Mouse (Mus musculus): ENCODE measurements at regions not wholly inside any gene's neighbourhood (a gene's known extent, or its start where the extent isn't known, plus 50 kb on each side); places are given as distances from the start of the nearest gene placed in this dataset.

- Histone ChIP-seq H3K9me3 (replicated peaks) (peaks cover 16% of the 10 kb centered on the region), H3K4me3 (ENCODE audit: low read depth, low read length) (no peak overlapping the region), H3K4me1 (ENCODE audit: insufficient read depth, low read depth, low read length) (no peaks in the 10 kb centered on the region), H3K27me3 (ENCODE audit: insufficient read depth, low read length) (no peaks in the 10 kb centered on the region), H3K36me3 (replicated peaks) (no peaks in the 10 kb centered on the region)
- TF ChIP-seq POLR2AphosphoS5 (IDR thresholded peaks at IDR 0.05; ENCODE audit: insufficient replicate concordance, low read depth, low read length) (no peak), CTCF (IDR thresholded peaks at IDR 0.05; ENCODE audit: low read depth, low read length) (no peak), GATA2 (IDR thresholded peaks at IDR 0.05; ENCODE audit: borderline replicate concordance, low read depth, low read length) (no peak), TAL1 (conservative IDR thresholded peaks at IDR 0.05; ENCODE audit: low read depth, low read length) (no peak), GATA1 (IDR thresholded peaks at IDR 0.05; ENCODE audit: borderline replicate concordance, low read length) (no peak)
- no peak for ATAC-seq (ENCODE audit: extremely low read depth, insufficient number of reproducible peaks, low FRiP score, poor library complexity, severe bottlenecking)
- DNase-seq (ENCODE audit: low spot score) = no peak
Measured at GRCm38 (mm10) chr4:31723501-31723900, 240.4 kb upstream of the Map3k7 start.

- H3K4me1 ChIP-seq (ENCODE audit: insufficient read depth, low read depth, low read length) = no peaks in the 10 kb centered on the region
- no peak overlapping the region for H3K4me3 ChIP-seq (ENCODE audit: low read depth, low read length)
- ATAC-seq (ENCODE audit: extremely low read depth, insufficient number of reproducible peaks, low FRiP score, poor library complexity, severe bottlenecking) = no peak
- no peaks in the 10 kb centered on the region for H3K36me3 ChIP-seq (replicated peaks)
- DNase-seq (ENCODE audit: low spot score) = no peak
- TF ChIP-seq GATA2 (IDR thresholded peaks at IDR 0.05; ENCODE audit: borderline replicate concordance, low read depth, low read length) (no peak), POLR2AphosphoS5 (IDR thresholded peaks at IDR 0.05; ENCODE audit: insufficient replicate concordance, low read depth, low read length) (no peak), GATA1 (IDR thresholded peaks at IDR 0.05; ENCODE audit: borderline replicate concordance, low read length) (no peak), TAL1 (conservative IDR thresholded peaks at IDR 0.05; ENCODE audit: low read depth, low read length) (no peak)
- peaks cover 16% of the 10 kb centered on the region for H3K9me3 ChIP-seq (replicated peaks)
- H3K27me3 ChIP-seq (ENCODE audit: insufficient read depth, low read length) = no peaks in the 10 kb centered on the region
Measured at GRCm38 (mm10) chr4:31724400-31724799, 239.5 kb upstream of the Map3k7 start.

DNA sequence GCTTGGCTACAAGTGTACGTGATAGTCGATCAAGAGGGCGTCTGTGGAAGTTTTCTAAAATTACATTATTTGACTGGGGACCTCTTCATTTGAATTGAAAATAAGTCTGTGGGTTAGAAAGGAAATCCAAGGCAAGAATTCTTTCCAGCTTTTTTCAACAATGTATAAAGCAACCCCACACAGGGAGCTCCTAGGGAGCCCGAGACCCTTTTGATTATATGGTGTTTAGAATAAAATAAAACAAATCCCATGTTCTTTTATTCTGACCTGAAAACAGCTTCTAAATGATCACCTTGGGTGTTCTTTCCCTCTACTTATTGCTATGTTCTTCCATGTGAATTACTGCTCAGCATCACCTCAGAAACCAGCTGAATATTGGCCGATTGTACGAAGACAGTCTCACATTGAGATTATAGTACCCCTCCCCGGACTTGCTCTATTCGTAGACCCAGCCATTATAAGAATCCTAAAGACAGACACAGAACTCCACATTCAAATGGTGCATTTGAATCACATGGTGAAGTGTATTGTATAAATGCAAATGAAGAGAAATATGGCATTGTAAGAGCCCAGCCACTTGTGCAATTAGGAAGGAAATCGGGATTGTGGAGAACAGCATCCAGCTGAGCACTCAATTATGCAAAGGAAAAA lies 236.3 kb upstream of the Map3k7 start:
- no peak for TF ChIP-seq POLR2AphosphoS5 (IDR thresholded peaks at IDR 0.05; ENCODE audit: insufficient replicate concordance, low read depth, low read length)
- TF ChIP-seq GATA2 (IDR thresholded peaks at IDR 0.05; ENCODE audit: borderline replicate concordance, low read depth, low read length) = no peak
- TF ChIP-seq TAL1 (conservative IDR thresholded peaks at IDR 0.05; ENCODE audit: low read depth, low read length) = no peak
- no peak for TF ChIP-seq CTCF (IDR thresholded peaks at IDR 0.05; ENCODE audit: low read depth, low read length)
- TF ChIP-seq GATA1 (IDR thresholded peaks at IDR 0.05; ENCODE audit: borderline replicate concordance, low read length) = no peak
- Histone ChIP-seq H3K9me3 (replicated peaks) (peaks cover 16% of the 10 kb centered on the region), H3K36me3 (replicated peaks) (no peaks in the 10 kb centered on the region), H3K4me1 (ENCODE audit: insufficient read depth, low read depth, low read length) (no peaks in the 10 kb centered on the region), H3K4me3 (ENCODE audit: low read depth, low read length) (no peak overlapping the region), H3K27me3 (ENCODE audit: insufficient read depth, low read length) (no peaks in the 10 kb centered on the region)
- ATAC-seq (ENCODE audit: extremely low read depth, insufficient number of reproducible peaks, low FRiP score, poor library complexity, severe bottlenecking) (no peak), DNase-seq (ENCODE audit: low spot score) (no peak)

DNA sequence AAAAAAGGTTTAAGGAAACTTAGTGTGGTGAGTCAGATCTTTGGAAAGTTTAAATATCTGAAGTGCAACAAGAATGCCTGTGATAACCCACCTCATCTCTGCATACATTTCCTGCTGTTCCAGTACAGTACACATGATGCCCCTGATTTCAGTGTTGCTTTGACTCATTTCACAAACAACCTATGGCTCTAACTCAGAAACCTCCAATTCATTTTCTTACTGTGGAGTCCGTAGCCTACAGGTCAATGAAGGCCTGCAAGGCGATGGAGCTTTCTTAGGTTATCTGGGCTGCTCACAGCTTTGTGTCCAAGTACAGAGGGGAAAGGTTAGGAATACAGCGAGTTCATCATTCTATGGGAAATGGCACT lies 235.8 kb upstream of the Map3k7 start:
- Histone ChIP-seq H3K4me1 (ENCODE audit: insufficient read depth, low read depth, low read length) (no peaks in the 10 kb centered on the region), H3K9me3 (replicated peaks) (peaks cover 16% of the 10 kb centered on the region), H3K4me3 (ENCODE audit: low read depth, low read length) (no peak overlapping the region), H3K27me3 (ENCODE audit: insufficient read depth, low read length) (no peaks in the 10 kb centered on the region), H3K36me3 (replicated peaks) (no peaks in the 10 kb centered on the region)
- no peak for ATAC-seq (ENCODE audit: extremely low read depth, insufficient number of reproducible peaks, low FRiP score, poor library complexity, severe bottlenecking)
- DNase-seq (ENCODE audit: low spot score) = no peak
- no peak for TF ChIP-seq CTCF (IDR thresholded peaks at IDR 0.05; ENCODE audit: low read depth, low read length)
- TF ChIP-seq TAL1 (conservative IDR thresholded peaks at IDR 0.05; ENCODE audit: low read depth, low read length) = no peak
- no peak for TF ChIP-seq GATA2 (IDR thresholded peaks at IDR 0.05; ENCODE audit: borderline replicate concordance, low read depth, low read length)
- no peak for TF ChIP-seq POLR2AphosphoS5 (IDR thresholded peaks at IDR 0.05; ENCODE audit: insufficient replicate concordance, low read depth, low read length)
- no peak for TF ChIP-seq GATA1 (IDR thresholded peaks at IDR 0.05; ENCODE audit: borderline replicate concordance, low read length)

DNA sequence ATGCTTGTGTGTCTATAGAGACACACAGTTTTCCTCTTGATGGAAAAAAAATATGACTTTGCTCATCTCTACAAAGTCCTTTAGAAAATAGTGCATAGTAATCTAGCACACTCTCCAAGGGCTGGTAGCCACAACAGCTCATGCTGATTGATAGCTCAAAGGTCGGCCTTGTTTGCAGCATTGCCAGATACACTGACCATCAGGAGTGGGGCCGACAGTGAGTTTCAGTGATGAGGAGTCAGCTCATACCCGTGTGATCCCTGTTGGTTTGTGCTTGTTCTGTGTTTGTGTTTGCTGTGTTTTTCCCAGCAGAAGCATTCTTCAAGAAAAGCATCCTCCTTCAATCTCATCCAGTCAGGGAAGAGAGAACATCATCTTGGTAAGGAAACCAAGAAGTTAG lies 220.1 kb upstream of the Map3k7 start:
- Histone ChIP-seq H3K4me1 (ENCODE audit: insufficient read depth, low read depth, low read length) (no peaks in the 10 kb centered on the region), H3K4me3 (ENCODE audit: low read depth, low read length) (no peak overlapping the region), H3K9me3 (replicated peaks) (peaks cover 2% of the 10 kb centered on the region), H3K36me3 (replicated peaks) (no peaks in the 10 kb centered on the region), H3K27me3 (ENCODE audit: insufficient read depth, low read length) (no peaks in the 10 kb centered on the region)
- ATAC-seq (ENCODE audit: extremely low read depth, insufficient number of reproducible peaks, low FRiP score, poor library complexity, severe bottlenecking) (no peak), DNase-seq (ENCODE audit: low spot score) (no peak)
- TF ChIP-seq TAL1 (conservative IDR thresholded peaks at IDR 0.05; ENCODE audit: low read depth, low read length) (no peak), CTCF (IDR thresholded peaks at IDR 0.05; ENCODE audit: low read depth, low read length) (no peak), GATA2 (IDR thresholded peaks at IDR 0.05; ENCODE audit: borderline replicate concordance, low read depth, low read length) (no peak), GATA1 (IDR thresholded peaks at IDR 0.05; ENCODE audit: borderline replicate concordance, low read length) (no peak), POLR2AphosphoS5 (IDR thresholded peaks at IDR 0.05; ENCODE audit: insufficient replicate concordance, low read depth, low read length) (no peak)

- Histone ChIP-seq H3K4me1 (ENCODE audit: insufficient read depth, low read depth, low read length) (no peaks in the 10 kb centered on the region), H3K9me3 (replicated peaks) (peaks cover 2% of the 10 kb centered on the region), H3K27me3 (ENCODE audit: insufficient read depth, low read length) (no peaks in the 10 kb centered on the region), H3K36me3 (replicated peaks) (no peaks in the 10 kb centered on the region), H3K4me3 (ENCODE audit: low read depth, low read length) (no peak overlapping the region)
- TF ChIP-seq GATA1 (IDR thresholded peaks at IDR 0.05; ENCODE audit: borderline replicate concordance, low read length) (no peak), GATA2 (IDR thresholded peaks at IDR 0.05; ENCODE audit: borderline replicate concordance, low read depth, low read length) (no peak), POLR2AphosphoS5 (IDR thresholded peaks at IDR 0.05; ENCODE audit: insufficient replicate concordance, low read depth, low read length) (no peak)
- ATAC-seq (ENCODE audit: extremely low read depth, insufficient number of reproducible peaks, low FRiP score, poor library complexity, severe bottlenecking) (no peak), DNase-seq (ENCODE audit: low spot score) (no peak)
Measured at GRCm38 (mm10) chr4:31744431-31744830, 219.5 kb upstream of the Map3k7 start.
